Mouse (Mus musculus) CH12.LX (cell line): Measurements from ENCODE around the gene Hist1h3g.
"Not testable (repeated sequence)": the region's sequence is repeated elsewhere in the genome, so short reads cannot be mapped to it uniquely, and the experiment has no call there.

Experiments
- BHLHE40 ChIP-seq: IDR thresholded peaks from 2 replicates; pipeline ENCODE4 v1.6.1; 2011; ENCODE audit warnings: mild to moderate bottlenecking, low read depth, low read length, improper control_type of control experiment
- CHD1 ChIP-seq: IDR thresholded peaks from 2 replicates; pipeline ENCODE4 v1.6.1; 2012; ENCODE audit warnings: low read depth, low read length, improper control_type of control experiment, inconsistent platforms
- CHD2 ChIP-seq: IDR thresholded peaks from 2 replicates; pipeline ENCODE4 v1.6.1; 2011; ENCODE audit warnings: low read length, improper control_type of control experiment
- CTCF ChIP-seq, 2 experiments: IDR thresholded peaks in 1 of 2; conservative IDR thresholded peaks in 1 of 2; 2 replicates each; pipeline ENCODE4 v1.5.1; 2011 to 2012; ENCODE audit warnings: low read depth in 2 of 2, low read length in 2 of 2, improper control_type of control experiment in 1 of 2, inconsistent platforms in 1 of 2, mild to moderate bottlenecking in 1 of 2, moderate library complexity in 1 of 2
- JUN ChIP-seq: IDR thresholded peaks from 2 replicates; pipeline ENCODE4 v1.6.1; 2011; ENCODE audit warnings: low read depth, mild to moderate bottlenecking, low read length, improper control_type of control experiment, moderate library complexity; ENCODE audit not compliant: insufficient read depth
- KAT2A ChIP-seq: IDR thresholded peaks from 2 replicates; pipeline ENCODE4 v1.6.1; 2012; ENCODE audit warnings: low read length, improper control_type of control experiment, inconsistent platforms; ENCODE audit not compliant: insufficient replicate concordance
- MEF2A ChIP-seq: IDR thresholded peaks from 2 replicates; pipeline ENCODE4 v1.6.1; 2014; ENCODE audit warnings: low read depth, mild to moderate bottlenecking, inconsistent platforms, low read length, improper control_type of control experiment, borderline replicate concordance
- POLR2A ChIP-seq: IDR thresholded peaks from 2 replicates; pipeline ENCODE4 v1.6.1; 2011; ENCODE audit warnings: low read depth, mild to moderate bottlenecking, improper control_type of control experiment, low read length
- RAD21 ChIP-seq: IDR thresholded peaks from 2 replicates; pipeline ENCODE4 v1.6.1; 2011; ENCODE audit warnings: low read depth, mild to moderate bottlenecking, low read length, improper control_type of control experiment, moderate library complexity
- ZNF384 ChIP-seq: IDR thresholded peaks from 2 replicates; pipeline ENCODE4 v1.6.1; 2012; ENCODE audit warnings: low read depth, low read length, improper control_type of control experiment, inconsistent platforms

- peak; percentile 54 for TF ChIP-seq JUN
- 0 out of 4 replicates have a peak, but pooled peaks of 1 of the 2 experiments have one; percentile 0 for TF ChIP-seq CTCF (conservative IDR thresholded peaks at IDR 0.05 in 1 of 2, IDR thresholded peaks at IDR 0.05 in 1 of 2; ENCODE audit: low read depth in 2 of 2, low read length in 2 of 2)
- not testable (repeated sequence) for TF ChIP-seq CHD2, RAD21, ZNF384
- TF ChIP-seq POLR2A: peak; percentile 98
- peak; percentile 62; the same call in 1 of the 2 replicates for TF ChIP-seq MEF2A
- 0 out of 2 replicates have a peak, but pooled peaks have one; percentile 63 for TF ChIP-seq KAT2A
- TF ChIP-seq BHLHE40: peak; percentile 41; the same call in 1 of the 2 replicates
- TF ChIP-seq CHD1: 0 out of 2 replicates have a peak, but pooled peaks have one; percentile 33
Observed at GRCm38 (mm10) chr13:23561883-23562659, 26.8 kb downstream of the Hist1h3g start, which contains the start of gene Hist1h3e.
